Mouse (Mus musculus) hindbrain, embryonic 10.5 days (tissue): ENCODE measurements around the gene Shank2. TPM values are rescaled to one million over a fixed set of nuclear protein-coding genes. Genes with fewer than 3 reads are reported as not detected.

ENCODE experiments used
- DNase-seq: peaks from one replicate; pipeline ENCODE4 v3.0.0-alpha.2; 2017; ENCODE audit warnings: low spot score
- H3K27ac ChIP-seq: fragments of 300-500 bp; sonication (generic); 2 replicates; pipeline ENCODE4 v1.5.1; 2016; ENCODE audit warnings: mild to moderate bottlenecking, moderate library complexity
- H3K27me3 ChIP-seq: fragments of 300-500 bp; sonication (generic); 2 replicates; pipeline ENCODE4 v1.6.1; 2016; ENCODE audit warnings: mild to moderate bottlenecking; ENCODE audit not compliant: poor library complexity, insufficient read depth, severe bottlenecking
- H3K36me3 ChIP-seq: fragments of 300-500 bp; sonication (generic); 2 replicates; pipeline ENCODE4 v1.6.1; 2016; ENCODE audit warnings: mild to moderate bottlenecking, moderate library complexity
- H3K4me1 ChIP-seq: fragments of 300-500 bp; sonication (generic); replicated peaks from 2 replicates; pipeline ENCODE4 v1.6.1; 2016; ENCODE audit warnings: mild to moderate bottlenecking
- H3K4me3 ChIP-seq: fragments of 300-500 bp; sonication (generic); 2 replicates; pipeline ENCODE4 v1.5.1; 2016; ENCODE audit warnings: mild to moderate bottlenecking, moderate library complexity
- H3K9me3 ChIP-seq: fragments of 300-500 bp; sonication (generic); 2 replicates; pipeline ENCODE4 v1.6.1; 2016; ENCODE audit warnings: mild to moderate bottlenecking, moderate library complexity
- WGBS: fragments of 180-500 bp; shearing (Covaris S2); methylation state at CpG from one replicate; pipeline ENCODE4 v1.1.7; 2016; 5-methylcytosine and 5-hydroxymethylcytosine counted together
- polyA plus RNA-seq: library from polyadenylated mRNA; unstranded; fragments of >200 nt; fragmentation: Nextera tagmentation; extraction: Ambion mirVana; gene quantifications from 2 replicates; pipeline ENCODE4 v1.2.1, GENCODE M21; 2016

Shank2 gene
- polyA plus RNA-seq, 1 experiment from 2014 or later, result 1.6 TPM

DNA sequence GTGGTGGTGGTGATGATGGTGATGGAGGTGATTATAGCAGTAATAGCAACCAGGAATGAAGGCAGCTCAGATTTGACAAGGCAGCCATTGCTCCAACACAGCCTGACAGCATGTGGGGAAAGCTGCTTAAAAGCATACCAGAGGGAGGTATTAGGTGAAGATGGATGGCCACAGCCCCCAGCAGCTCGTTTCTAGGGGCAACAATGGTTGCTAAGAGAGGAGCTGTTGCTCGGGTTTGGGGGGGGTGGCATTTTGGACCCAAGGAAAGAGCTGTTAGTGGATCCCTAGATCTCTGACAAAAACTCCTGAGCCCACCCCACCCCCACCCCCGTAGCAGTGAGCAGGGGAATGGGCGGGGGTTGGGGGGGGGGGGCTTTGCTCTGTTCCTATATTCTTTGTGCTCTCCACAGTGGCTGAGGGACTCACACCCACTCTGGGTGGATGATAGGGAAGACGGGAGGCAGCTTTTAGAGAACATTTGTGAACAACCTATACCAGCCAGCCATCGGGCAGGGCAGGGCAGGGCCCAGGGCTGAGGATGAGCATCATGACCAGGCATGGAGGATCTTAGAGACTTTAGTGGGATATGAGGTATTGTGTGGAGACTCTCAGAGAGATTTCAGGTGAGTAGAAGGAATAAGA lies 377.6 kb downstream of the Shank2 start:
- Histone ChIP-seq H3K36me3 (no peaks in the 10 kb centered on the region), H3K27ac (peak overlapping the region; percentile 62), H3K4me3 (no peak overlapping the region), H3K27me3 (no peaks in the 10 kb centered on the region), H3K4me1 (peaks cover 39% of the 10 kb centered on the region), H3K9me3 (no peaks in the 10 kb centered on the region)
- peak; percentile 34 for DNase-seq
- 39% methylated on average over 6 of the region's 6 CpGs for WGBS

DNA sequence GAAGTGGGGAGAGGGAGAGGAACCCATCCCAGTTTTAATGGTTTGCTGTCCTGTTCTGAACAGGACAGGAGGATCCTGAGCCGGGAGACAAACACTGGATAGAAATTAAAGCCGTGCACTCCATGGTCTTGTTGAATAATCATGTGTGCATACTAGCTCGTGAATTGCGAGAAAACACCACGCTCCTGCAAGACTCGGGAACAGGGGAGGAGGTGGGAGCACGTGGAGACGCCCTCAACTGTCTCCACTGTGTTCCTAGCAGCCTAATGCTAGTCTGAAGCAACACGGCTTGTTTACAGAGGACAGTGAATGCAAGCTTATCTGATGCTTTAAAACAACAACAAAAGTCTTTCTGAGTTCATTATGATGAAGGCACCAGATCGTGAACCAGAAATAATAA lies 379.9 kb downstream of the Shank2 start:
- Histone ChIP-seq H3K4me1 (peaks cover 49% of the 10 kb centered on the region), H3K27me3 (no peaks in the 10 kb centered on the region), H3K4me3 (no peak overlapping the region), H3K9me3 (no peaks in the 10 kb centered on the region), H3K36me3 (no peaks in the 10 kb centered on the region), H3K27ac (no peak overlapping the region)
- no peak for DNase-seq
- WGBS, result 82% methylated on average over 10 of the region's 10 CpGs

DNA sequence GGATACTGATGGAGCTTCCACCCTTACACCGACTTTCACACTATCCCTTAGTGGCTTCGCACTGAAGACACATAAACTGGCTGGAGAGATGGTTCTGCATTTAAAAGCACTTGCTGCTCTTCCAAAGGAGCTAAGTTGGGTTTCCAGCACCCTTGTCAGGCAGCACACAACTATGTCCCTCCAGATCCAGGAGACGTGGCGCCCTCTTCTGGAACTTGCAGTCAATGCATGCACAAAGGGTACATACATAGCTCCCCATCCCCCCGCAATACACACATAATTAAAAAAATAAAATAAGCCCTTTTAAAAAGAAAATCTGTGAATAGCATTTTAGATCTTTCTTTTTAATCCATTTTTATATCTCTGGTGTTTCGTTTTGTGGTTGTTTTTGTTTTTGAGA lies 385.8 kb downstream of the Shank2 start:
- no peak for DNase-seq
- Histone ChIP-seq H3K4me3 (no peak overlapping the region), H3K27me3 (no peaks in the 10 kb centered on the region), H3K4me1 (peaks cover 20% of the 10 kb centered on the region; the same call in 1 of the 2 replicates), H3K27ac (no peak overlapping the region), H3K9me3 (peaks cover 3% of the 10 kb centered on the region; the same call in 1 of the 2 replicates), H3K36me3 (no peaks in the 10 kb centered on the region)
- 88% methylated on average over 6 of the region's 6 CpGs for WGBS

DNA sequence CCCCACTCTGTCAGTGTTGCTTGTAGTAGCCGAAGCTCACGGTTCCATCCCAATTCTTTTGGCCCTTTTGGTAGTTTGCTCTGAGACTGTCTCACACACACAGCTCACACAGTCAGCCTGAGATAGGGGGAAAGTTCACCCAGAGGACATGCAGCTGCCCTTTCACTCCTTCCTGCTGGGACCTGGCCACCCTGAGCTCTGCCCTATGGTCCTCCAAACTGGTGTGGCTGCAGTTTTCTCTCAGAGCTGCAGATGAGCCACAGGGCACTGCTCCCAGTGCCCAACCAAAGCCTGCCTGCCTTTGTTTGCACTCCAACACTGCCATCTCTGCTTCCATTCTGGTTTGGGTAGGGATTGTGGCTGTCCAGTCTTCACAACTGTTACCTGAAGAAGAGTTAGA lies 388.0 kb downstream of the Shank2 start:
- Histone ChIP-seq H3K4me1 (peaks cover 12% of the 10 kb centered on the region; the same call in 1 of the 2 replicates), H3K27me3 (no peaks in the 10 kb centered on the region), H3K4me3 (no peak overlapping the region), H3K36me3 (no peaks in the 10 kb centered on the region), H3K9me3 (peaks cover 3% of the 10 kb centered on the region; the same call in 1 of the 2 replicates), H3K27ac (no peak overlapping the region)
- no peak for DNase-seq
- WGBS, result 92% methylated on average over 2 of the region's 2 CpGs

DNA sequence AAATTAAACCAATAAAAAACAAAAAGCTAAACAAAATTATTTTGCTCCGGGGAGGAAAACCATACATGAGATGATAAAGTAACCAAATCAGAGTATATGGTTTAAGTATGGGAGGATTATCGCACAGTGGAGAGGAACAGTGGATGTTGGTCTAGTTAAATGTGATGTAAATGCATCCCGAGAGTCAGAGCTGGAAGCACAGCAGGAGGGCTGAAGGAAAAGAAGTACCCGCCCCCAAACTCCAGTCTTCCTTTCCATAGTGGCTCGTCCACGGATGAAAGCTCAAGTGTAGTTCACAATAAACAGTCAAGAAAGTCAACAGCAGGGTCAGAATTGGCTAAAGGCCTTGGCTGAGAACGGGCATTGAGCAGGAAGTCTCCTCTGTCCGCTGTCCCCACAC lies 388.9 kb downstream of the Shank2 start:
- WGBS, result 46% methylated on average over 8 of the region's 8 CpGs
- no peaks in the 10 kb centered on the region for H3K27me3 ChIP-seq
- H3K27ac ChIP-seq, result no peak overlapping the region
- DNase-seq, result no peak
- H3K36me3 ChIP-seq, result no peaks in the 10 kb centered on the region
- H3K4me3 ChIP-seq, result no peak overlapping the region
- 0 out of 2 replicates have a peak, but pooled peaks cover 7% of the 10 kb centered on the region for H3K4me1 ChIP-seq
- H3K9me3 ChIP-seq, result peaks cover 3% of the 10 kb centered on the region; the same call in 1 of the 2 replicates

DNA sequence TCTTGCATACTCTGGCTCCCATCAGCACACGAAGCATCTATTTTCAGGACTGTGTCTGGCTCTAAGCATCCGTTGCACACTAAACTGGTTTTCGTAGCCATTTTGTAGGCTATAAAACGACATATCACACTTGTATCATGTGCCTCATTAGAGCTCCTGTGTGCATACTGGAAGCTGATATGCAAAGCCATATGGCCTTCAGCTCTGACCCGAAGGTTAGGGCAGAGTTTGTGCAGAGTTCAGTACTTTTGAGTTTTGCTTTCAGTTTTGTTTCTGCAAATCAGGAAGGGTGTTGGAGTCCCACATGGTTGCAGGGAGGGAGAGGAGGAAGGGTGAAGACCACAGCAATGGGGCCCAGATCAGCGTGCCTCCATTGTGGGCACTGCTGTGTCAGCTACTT lies 390.0 kb downstream of the Shank2 start:
- H3K27me3 ChIP-seq, result no peaks in the 10 kb centered on the region
- peaks cover 3% of the 10 kb centered on the region; the same call in 1 of the 2 replicates for H3K9me3 ChIP-seq
- no peak for DNase-seq
- H3K27ac ChIP-seq, result no peak overlapping the region
- WGBS, result 89% methylated on average over 6 of the region's 6 CpGs
- H3K4me1 ChIP-seq, result 0 out of 2 replicates have a peak, but pooled peaks cover 5% of the 10 kb centered on the region
- H3K4me3 ChIP-seq, result no peak overlapping the region
- no peaks in the 10 kb centered on the region for H3K36me3 ChIP-seq

DNA sequence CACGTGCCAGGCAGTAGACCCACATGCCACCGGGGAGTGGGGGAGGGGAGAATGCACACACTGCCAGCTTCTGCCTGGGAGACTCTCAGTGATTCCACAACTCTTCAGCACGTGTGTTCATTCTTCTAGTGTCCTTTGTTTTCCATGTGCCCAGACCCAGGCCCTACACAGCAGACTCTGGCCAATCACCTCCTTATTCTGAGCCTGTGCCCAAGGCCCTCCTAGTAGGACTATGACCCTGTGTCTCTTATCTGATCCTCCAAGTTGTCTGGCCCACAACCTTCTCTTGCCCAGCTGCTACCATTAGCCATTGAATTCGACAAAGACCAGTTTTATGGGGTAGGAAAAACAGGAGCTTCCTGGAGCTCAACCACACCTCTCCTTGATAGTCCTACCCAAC lies 400.8 kb downstream of the Shank2 start:
- WGBS, result 74% methylated on average over 4 of the region's 4 CpGs

DNA sequence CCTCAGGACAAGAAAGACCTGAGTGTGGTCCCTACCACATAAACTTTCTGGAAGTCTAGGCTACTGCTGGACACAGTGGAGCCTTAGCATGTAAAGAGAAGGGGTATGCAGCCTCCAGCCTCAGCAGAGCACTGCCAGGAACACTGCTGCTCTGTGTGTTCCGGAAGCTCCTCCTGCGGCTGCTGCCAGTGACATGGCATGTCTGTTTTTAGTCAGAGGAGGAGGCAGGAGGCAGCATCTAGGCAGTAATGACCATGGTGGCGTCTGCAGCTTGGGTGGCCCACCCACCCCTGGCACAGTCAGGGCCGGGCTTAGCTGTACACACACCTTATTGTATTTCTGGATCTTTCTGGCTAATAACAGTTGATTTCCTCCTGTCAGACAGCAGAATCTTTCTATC lies 405.9 kb downstream of the Shank2 start:
- peak overlapping the region; percentile 40; the same call in 1 of the 2 replicates for H3K27ac ChIP-seq

More for the DNA sequence above, 400.8 kb downstream of the Shank2 start:
- H3K27ac ChIP-seq, result no peak overlapping the region
- no peak overlapping the region for H3K4me3 ChIP-seq
- no peaks in the 10 kb centered on the region for H3K27me3 ChIP-seq
- H3K36me3 ChIP-seq, result no peaks in the 10 kb centered on the region
- 0 out of 2 replicates have a peak, but pooled peaks cover 12% of the 10 kb centered on the region for H3K4me1 ChIP-seq
- H3K9me3 ChIP-seq, result no peaks in the 10 kb centered on the region
- no peak for DNase-seq

DNA sequence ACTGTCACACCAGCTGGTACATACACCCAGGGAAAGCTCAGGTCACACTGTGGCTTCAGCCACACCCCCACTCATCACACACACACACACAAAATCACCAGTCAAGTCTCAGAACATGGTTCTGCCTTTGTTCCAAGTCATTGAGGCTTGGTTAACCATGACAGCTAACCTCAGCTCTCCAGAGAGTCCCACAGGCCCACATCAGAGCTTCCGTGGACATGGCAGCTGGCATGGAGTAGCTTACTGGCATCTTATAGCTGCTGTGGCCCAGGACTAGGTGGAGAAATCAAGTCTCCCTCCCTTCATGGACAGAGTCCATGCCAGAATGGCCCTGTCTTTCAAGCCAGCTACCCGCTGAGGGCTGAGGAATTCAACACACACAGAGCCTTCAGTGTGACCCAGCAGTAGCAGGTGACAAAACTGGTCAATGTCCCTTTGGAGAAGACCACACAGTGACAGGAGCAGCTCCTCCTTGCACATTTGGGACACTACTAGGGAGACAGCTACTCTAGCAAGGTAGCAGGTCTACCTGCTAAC lies 406.8 kb downstream of the Shank2 start:
- Histone ChIP-seq H3K9me3 (no peaks in the 10 kb centered on the region), H3K4me3 (no peak overlapping the region), H3K4me1 (peaks cover 40% of the 10 kb centered on the region), H3K36me3 (peaks cover 24% of the 10 kb centered on the region), H3K27ac (0 out of 2 replicates have a peak overlapping the region, but pooled peaks have one; percentile 0), H3K27me3 (no peaks in the 10 kb centered on the region)
- no peak for DNase-seq
- 87% methylated on average over 2 of the region's 2 CpGs for WGBS

More for the DNA sequence above, 405.9 kb downstream of the Shank2 start:
- peaks cover 33% of the 10 kb centered on the region for H3K4me1 ChIP-seq
- no peak for DNase-seq
- H3K36me3 ChIP-seq, result peaks cover 24% of the 10 kb centered on the region
- 66% methylated on average over 4 of the region's 4 CpGs for WGBS
- no peaks in the 10 kb centered on the region for H3K27me3 ChIP-seq
- H3K9me3 ChIP-seq, result no peaks in the 10 kb centered on the region
- no peak overlapping the region for H3K4me3 ChIP-seq

DNA sequence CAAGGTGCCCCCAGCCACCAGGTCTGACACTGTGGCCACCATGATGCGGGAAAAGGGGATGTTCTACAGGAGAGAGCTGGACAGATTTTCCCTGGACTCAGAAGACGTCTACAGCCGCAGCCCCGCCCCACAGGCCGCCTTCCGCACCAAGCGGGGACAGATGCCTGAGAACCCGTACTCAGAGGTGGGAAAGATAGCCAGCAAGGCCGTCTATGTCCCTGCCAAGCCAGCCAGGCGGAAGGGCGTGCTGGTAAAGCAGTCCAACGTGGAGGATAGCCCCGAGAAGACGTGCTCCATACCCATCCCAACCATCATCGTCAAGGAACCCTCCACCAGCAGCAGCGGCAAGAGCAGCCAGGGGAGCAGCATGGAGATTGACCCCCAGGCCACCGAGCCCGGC lies 408.0 kb downstream of the Shank2 start:
- H3K36me3 ChIP-seq, result peaks cover 24% of the 10 kb centered on the region
- H3K4me1 ChIP-seq, result peaks cover 40% of the 10 kb centered on the region
- no peak for DNase-seq
- WGBS, result 83% methylated on average over 18 of the region's 18 CpGs
- H3K27ac ChIP-seq, result peak overlapping the region; percentile 23; the same call in 1 of the 2 replicates
- H3K4me3 ChIP-seq, result no peak overlapping the region
- no peaks in the 10 kb centered on the region for H3K27me3 ChIP-seq
- no peaks in the 10 kb centered on the region for H3K9me3 ChIP-seq

DNA sequence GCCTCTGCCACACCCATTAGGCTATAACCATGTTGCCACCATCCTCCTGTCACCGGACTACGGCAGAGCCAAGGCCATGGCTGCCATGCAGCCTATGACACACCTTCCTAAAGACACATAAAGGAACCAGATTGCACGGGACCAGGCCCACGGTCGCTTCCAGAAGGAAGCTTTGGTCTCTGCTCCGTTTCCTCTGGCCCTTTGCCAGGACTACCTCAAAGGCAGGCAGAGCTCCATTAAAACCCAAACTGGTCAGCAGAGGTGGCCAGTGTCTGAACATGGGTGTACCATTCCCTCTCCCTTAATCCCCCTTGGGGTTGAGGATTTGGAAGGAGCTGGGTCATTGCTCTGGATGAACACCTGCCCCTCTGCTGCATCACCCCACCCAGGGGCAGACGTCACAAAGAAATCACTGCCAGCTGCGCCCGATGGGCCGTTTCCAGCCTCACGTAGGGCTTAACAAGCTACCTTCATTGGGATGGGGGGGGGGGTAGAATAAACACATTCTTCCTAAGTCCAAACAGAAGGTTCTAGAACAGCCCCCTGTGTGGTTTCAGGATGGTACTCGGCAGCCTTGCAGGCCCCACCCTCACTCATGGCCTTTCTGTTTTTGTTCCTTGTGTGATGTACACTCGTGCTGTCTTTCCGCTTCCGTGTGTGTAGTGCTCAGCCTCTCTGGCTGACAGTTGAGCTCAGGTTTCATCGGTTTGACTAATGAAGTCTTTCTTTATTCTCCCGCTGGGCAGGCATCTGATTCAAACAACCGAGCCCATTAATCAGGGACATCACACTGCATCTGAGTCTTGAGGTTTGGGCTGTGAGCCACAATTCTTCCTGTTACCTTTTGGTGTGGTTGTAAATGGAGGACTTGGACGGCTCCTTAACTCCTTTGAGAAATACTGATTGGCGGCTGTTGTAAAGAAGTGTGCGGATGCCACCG lies 410.5 kb downstream of the Shank2 start:
- peaks cover 24% of the 10 kb centered on the region for H3K36me3 ChIP-seq
- 71% methylated on average over 22 of the region's 22 CpGs for WGBS
- peak overlapping the region; percentile 64 for H3K27ac ChIP-seq
- peaks cover 45% of the 10 kb centered on the region for H3K4me1 ChIP-seq
- no peak for DNase-seq
- no peak overlapping the region for H3K4me3 ChIP-seq
- H3K27me3 ChIP-seq, result no peaks in the 10 kb centered on the region
- H3K9me3 ChIP-seq, result no peaks in the 10 kb centered on the region

DNA sequence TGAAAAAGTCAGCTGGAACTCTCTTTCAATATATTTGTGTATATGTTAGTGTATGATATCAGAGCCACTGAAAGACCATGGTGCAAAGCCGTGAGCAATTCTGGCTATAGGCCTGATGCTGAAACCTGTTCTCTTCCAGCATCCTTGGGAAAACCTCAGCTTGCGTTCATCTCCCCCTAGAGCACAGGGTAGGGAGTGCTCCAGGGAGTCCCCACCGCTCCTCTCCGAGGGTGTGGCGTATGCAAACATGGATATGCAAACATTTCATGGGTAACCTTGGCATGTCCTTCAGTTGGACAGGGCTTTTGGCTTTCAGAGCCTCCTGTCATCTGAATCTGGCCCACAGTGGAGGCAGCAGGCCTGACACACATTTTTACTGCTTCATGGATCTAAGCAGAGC lies 412.9 kb downstream of the Shank2 start:
- Histone ChIP-seq H3K4me1 (peaks cover 57% of the 10 kb centered on the region), H3K9me3 (no peaks in the 10 kb centered on the region), H3K4me3 (no peak overlapping the region), H3K27ac (no peak overlapping the region), H3K36me3 (peaks cover 23% of the 10 kb centered on the region), H3K27me3 (no peaks in the 10 kb centered on the region)
- 85% methylated on average over 5 of the region's 5 CpGs for WGBS
- no peak for DNase-seq
